Mouse (Mus musculus) Patski (cell line): ENCODE data around the gene Wnt7b. TPM values are rescaled to one million over a fixed set of nuclear protein-coding genes. Genes with fewer than 3 reads are reported as not detected.

ENCODE experiments used
- ATAC-seq: fragments of 100-300 bp; one replicate; pipeline ENCODE4 v1.8.0; 2021
- CTCF ChIA-PET: fragments of 350-600 bp; sonication (Branson Sonifier 250); formaldehyde crosslinking; loops from one replicate; lab custom pipeline; 2022; ENCODE audit warnings: inconsistent platforms; lab: Charles Lee
- POLR2A ChIA-PET: fragments of 350-600 bp; sonication (Branson Sonifier 250); formaldehyde crosslinking; loops from one replicate; lab custom pipeline; 2022; ENCODE audit warnings: antibody characterized with exemption, inconsistent platforms; lab: Charles Lee
- DNase-seq: peaks from one replicate; pipeline ENCODE4 v3.0.0-alpha.2; 2011; ENCODE audit warnings: low read depth, low spot score
- H3K27me3 ChIP-seq: fragments of 371-371 bp; one replicate; pipeline ENCODE4 v1.5.1; 2021
- CTCF ChIP-seq: fragments of 100-300 bp; IDR thresholded peaks from one replicate; pipeline ENCODE4 v1.5.1; 2021
- in situ Hi-C: fragments of 300-500 bp; cut with MboI; formaldehyde crosslinking; loops from 3 replicates; pipeline ENCODE4 v1.11.1; 2018; ENCODE audit warnings: low pct_unique_long_range_greater_than_20kb, mixed read lengths
- polyA plus RNA-seq: library from polyadenylated mRNA; unstranded; gene quantifications from one replicate; pipeline ENCODE4 v1.2.3, GENCODE M21; 2021

Gene Wnt7b
- polyA plus RNA-seq, 1 experiment from 2014 or later, result 133 TPM

DNA sequence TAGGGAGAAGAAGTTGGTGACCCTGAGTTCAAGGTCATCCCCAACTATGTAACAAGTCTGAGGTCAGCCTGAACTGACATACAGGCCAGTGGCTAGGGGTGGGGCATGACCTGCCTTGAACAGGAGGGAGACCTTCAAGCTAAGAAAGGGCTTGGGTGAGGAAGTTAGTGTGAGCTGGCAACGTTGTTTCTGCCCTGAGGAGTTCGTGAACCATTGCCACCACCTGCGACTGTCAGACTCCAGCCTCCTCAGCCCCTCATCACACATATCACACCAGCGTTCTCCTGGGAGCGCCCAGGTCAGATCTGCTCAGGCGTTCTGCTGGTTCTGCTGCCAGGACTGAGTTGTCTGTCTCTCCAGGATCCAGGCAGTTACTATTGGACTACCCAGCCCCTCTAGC is 20.5 kb upstream of the Wnt7b start:
- no peaks in the 10 kb centered on the region for H3K27me3 ChIP-seq
- in situ Hi-C loops, result no loop called here
- no peak for ATAC-seq
- POLR2A ChIA-PET, result interaction anchor here (0.6 to 1.0 kb wide), 2 partner anchors 64 to 146 kb away, joined by 3 read pairs; no protein-coding TSS in a partner anchor
- CTCF ChIA-PET, result interaction anchor here (3.3 kb wide), 1 partner anchor 113 kb away, joined by 7 read pairs; no protein-coding TSS in a partner anchor
- no peak for DNase-seq
- no peak for TF ChIP-seq CTCF

DNA sequence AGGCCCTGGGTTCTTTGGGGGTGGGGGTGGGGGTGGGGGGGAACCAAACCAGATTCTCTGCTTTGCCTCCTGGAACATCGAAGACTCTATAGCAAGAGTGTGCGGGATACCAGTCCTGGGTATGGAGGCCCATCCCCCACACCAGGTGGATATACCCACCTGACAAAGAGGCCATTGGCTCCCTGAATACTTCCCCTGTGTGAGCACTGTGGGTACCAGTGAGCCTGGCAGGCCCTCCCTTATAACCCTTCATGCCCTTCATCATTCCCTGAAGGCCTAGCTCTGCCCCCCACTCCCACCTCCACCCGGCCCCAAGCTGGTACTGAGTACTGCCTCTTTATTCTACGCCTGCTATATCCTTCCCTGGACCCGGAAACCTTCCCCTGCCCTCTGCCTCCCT is 19.7 kb upstream of the Wnt7b start:
- ATAC-seq (no peak), DNase-seq (no peak)
- in situ Hi-C loops, result no loop called here
- POLR2A ChIA-PET, result interaction anchor here (0.6 to 1.0 kb wide), 3 partner anchors 64 to 146 kb away, joined by 3 read pairs; no protein-coding TSS in a partner anchor
- TF ChIP-seq CTCF, result no peak
- CTCF ChIA-PET, result interaction anchor here (1.4 to 3.3 kb wide), 2 partner anchors 108 to 113 kb away, joined by 5 to 7 read pairs; no protein-coding TSS in a partner anchor
- no peaks in the 10 kb centered on the region for H3K27me3 ChIP-seq

DNA sequence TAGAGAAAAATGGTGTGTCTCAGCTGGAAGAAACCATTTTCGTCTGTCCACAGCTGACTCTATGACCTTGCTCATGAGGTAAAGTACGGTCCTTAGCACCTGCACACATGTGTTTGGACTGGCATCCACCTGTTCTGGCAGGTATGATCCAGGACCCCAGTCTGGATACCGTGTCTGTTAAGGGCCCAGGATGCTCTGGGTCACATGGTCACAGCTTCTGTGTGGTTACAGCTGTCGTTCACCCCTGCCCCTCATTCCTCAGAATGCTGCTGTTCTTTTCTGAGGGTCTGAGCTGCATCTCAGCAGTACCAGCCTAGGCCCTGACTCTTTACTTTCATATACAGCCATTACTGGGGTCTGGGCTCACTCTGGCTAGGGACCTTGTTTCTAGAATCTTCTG is 18.9 kb upstream of the Wnt7b start:
- ChIA-PET CTCF (interaction anchor here (1.4 to 3.3 kb wide), 2 partner anchors 109 to 114 kb away, joined by 5 to 7 read pairs; no protein-coding TSS in a partner anchor), POLR2A (interaction anchor here (0.6 to 1.0 kb wide), 2 partner anchors 43 to 108 kb away, joined by 3 to 4 read pairs; no protein-coding TSS in a partner anchor)
- no peak for DNase-seq
- no peak for ATAC-seq
- in situ Hi-C loops, result no loop called here
- no peak for TF ChIP-seq CTCF
- no peaks in the 10 kb centered on the region for H3K27me3 ChIP-seq

DNA sequence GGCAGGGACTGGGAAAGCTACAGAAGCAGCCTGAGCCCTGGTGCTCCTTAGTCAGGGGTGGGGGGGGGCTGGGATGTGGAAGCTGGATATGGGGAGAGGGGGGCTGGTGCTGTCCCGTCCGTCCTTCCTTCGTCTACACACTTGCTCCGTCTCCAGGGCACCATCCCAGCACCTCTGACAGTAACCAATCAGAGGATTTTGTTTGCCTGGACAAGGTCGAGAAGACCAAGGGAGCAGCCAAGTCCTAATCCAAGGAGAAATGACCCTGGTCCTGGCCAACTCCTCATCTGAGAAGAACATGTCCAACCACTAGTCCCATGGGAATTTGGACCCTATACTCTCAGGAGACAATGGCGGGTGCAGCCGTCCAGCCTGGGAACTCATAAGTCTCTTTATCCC is 18.4 kb upstream of the Wnt7b start:
- CTCF ChIA-PET, result interaction anchor here (1.4 to 3.3 kb wide), 2 partner anchors 110 to 115 kb away, joined by 5 to 7 read pairs; no protein-coding TSS in a partner anchor
- no peak for TF ChIP-seq CTCF
- ATAC-seq, result no peak

DNA sequence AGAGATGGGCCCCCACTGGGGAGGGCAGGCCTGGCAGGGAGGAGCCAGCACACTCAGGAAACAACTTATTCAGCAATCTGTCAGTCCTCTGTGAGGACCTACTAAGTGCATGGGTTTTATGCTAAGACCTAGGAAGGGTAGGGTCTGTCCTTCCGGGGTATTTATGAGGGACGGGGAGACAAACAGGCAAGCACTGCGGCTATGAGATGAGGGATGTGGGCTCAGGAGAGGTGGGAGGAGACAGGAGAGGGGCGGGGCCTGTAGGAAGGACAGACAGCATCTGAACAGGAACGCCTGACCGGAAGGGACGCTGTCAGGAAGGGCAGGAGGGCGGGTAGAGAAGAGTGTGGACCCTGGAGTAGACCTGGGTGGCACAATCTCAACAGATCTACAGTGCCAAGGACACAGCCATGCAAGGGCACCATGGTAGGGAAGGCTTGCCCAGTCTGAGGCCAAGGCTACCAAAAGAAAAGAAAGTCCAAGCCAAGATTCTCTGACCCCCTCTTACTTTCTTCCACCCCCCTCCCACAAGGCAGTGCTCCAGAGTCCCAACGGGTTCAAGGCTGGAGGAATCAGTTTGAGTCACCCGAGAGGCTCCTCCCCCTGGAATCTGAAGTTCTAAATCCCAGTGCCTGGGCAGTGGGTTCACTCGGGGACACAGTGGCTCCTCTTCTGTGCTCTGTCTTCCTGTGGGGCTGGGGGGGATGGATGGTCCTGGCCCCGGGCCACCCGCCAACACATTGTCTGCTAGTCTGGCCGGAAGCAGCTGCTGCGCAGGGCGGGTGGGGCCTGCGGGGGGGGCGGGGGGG is 17.8 kb upstream of the Wnt7b start:
- CTCF ChIA-PET, result interaction anchor here (1.9 to 3.3 kb wide), 3 partner anchors 13 to 118 kb away, joined by 7 to 14 read pairs (median 8); no protein-coding TSS in a partner anchor
- H3K27me3 ChIP-seq, result no peaks in the 10 kb centered on the region
- in situ Hi-C loops, result no loop called here
- no peak for TF ChIP-seq CTCF
- DNase-seq, result no peak
- POLR2A ChIA-PET, result no interaction called here
- no peak for ATAC-seq

More for the DNA sequence above, 18.4 kb upstream of the Wnt7b start:
- no peaks in the 10 kb centered on the region for H3K27me3 ChIP-seq
- in situ Hi-C loops, result no loop called here
- POLR2A ChIA-PET, result interaction anchor here (0.6 kb wide), 1 partner anchor 44 kb away, joined by 4 read pairs; no protein-coding TSS in a partner anchor
- DNase-seq, result no peak

DNA sequence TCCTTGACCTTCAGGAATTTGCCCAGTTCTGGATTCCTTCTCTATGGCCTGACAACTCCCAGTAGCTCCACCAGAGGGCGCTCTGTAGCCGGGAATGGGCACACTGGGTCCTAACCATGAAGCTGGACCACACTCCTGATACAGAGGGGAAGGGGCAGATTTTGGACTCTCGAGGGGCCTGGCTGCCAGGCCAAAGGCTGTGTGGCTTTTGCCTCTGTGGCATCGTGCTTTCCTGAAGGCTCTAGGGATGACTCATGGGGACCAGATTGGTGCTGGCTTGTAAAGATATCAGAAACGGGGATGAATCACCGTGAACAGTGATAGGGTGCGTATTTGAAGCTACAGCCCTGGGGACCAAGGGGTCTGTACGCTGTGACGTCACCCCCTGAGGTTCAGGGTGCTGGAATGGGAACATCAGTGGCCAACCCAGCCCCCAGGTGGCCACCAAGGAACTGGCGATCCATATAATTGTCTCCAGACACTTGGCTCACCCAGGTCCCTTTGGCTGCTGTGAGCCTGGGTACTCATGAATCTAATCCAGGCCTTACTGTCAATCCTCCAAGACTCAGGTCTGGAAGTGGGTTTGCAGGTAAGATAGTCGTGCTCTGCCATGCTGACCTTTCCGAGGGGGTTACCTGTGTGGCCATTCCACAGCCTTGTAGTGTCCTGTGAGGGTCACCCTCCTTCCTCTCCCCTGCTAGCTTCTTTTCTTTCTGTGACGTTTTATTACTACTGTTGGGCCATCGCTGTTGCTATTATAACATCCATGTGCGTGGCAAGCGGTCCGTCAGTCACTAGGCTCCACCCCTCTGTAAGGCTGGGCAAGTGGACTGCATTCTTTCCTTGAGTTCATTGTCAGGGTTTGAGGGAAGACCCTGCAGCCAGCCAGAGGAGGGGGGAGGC is 17.0 kb upstream of the Wnt7b start:
- DNase-seq (no peak), ATAC-seq (no peak)
- CTCF ChIA-PET, result interaction anchor here (0.7 to 2.3 kb wide), 11 partner anchors 11 to 272 kb away, joined by 3 to 17 read pairs (median 5); no protein-coding TSS in a partner anchor
- peak; percentile 94 for TF ChIP-seq CTCF
- POLR2A ChIA-PET, result interaction anchor here (0.9 kb wide), 1 partner anchor 111 kb away, joined by 3 read pairs; no protein-coding TSS in a partner anchor
- H3K27me3 ChIP-seq, result no peaks in the 10 kb centered on the region
- in situ Hi-C loops, result no loop called here

DNA sequence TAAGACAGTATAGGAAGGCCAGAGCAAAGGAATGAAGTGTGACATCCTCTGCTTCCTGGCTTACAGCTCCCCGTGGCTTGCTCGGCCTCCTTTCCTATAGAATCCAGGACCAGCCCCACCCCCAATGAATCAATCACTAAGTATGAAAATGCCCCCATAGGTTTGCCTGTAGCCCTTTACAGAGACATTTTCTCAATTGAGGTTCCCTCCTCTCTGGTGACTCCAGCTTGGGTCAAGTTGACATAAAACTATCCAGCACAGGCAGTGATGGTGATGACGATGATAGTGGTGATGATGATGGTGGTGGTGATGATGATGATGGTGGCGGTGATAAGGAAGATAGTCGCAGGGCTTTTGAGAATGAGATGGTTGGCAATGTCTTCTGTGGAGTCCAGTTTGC is 16.2 kb upstream of the Wnt7b start:
- H3K27me3 ChIP-seq, result no peaks in the 10 kb centered on the region
- CTCF ChIA-PET, result interaction anchor here (0.7 to 2.3 kb wide), 13 partner anchors 8 to 272 kb away, joined by 3 to 17 read pairs (median 4); no protein-coding TSS in a partner anchor
- DNase-seq (no peak), ATAC-seq (no peak)
- POLR2A ChIA-PET, result interaction anchor here (0.9 kb wide), 1 partner anchor 112 kb away, joined by 3 read pairs; no protein-coding TSS in a partner anchor
- TF ChIP-seq CTCF, result no peak
- in situ Hi-C loops, result no loop called here

DNA sequence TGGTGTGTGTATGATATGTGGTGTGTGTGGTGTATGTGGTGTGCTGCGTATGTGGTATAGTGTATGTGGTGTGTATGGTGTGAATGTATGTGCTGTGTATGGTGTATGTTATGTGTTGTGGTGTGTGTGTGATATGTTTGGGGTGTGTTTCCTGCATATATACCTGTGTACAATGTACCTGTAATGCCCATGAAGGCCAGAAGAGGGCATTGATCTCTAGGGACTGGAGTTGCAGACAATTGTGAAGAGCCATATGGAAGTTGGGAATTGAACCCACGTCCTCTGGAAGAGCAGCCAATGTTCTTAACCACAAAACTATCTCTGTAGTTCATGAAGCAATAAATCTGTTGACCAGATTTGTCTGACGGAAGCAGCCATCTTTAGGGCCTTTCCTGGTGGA is 15.1 kb upstream of the Wnt7b start:
- ATAC-seq (no peak), DNase-seq (no peak)
- ChIA-PET CTCF (interaction anchor here (1.0 kb wide), 1 partner anchor 101 kb away, joined by 4 read pairs; no protein-coding TSS in a partner anchor), POLR2A (no interaction called here)
- in situ Hi-C loops, result no loop called here
- no peaks in the 10 kb centered on the region for H3K27me3 ChIP-seq
- no peak for TF ChIP-seq CTCF

DNA sequence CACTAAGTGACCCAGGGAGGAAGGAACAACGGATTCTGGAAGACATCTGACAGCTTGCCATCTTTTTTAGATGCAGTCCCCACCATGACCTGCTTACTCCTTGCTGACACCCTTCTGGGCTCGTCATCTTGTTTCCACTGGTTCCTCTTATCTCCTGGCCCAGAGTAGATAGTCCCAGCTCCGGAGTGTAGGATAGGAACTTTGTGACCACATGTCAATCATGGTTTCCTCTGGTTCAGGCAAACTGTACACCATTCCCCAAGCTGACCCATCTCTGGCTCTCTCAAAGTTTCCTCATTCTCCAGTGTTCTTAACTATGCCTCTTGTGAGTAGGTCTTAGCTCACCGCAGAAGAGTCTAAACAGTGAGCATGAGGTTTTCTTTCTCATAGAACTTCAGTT is 10.4 kb upstream of the Wnt7b start:
- POLR2A ChIA-PET, result no interaction called here
- H3K27me3 ChIP-seq, result no peaks in the 10 kb centered on the region
- DNase-seq (no peak), ATAC-seq (no peak)
- no peak for TF ChIP-seq CTCF
- CTCF ChIA-PET, result interaction anchor here (0.9 kb wide), 1 partner anchor 275 kb away, joined by 4 read pairs; no protein-coding TSS in a partner anchor
- in situ Hi-C loops, result no loop called here

DNA sequence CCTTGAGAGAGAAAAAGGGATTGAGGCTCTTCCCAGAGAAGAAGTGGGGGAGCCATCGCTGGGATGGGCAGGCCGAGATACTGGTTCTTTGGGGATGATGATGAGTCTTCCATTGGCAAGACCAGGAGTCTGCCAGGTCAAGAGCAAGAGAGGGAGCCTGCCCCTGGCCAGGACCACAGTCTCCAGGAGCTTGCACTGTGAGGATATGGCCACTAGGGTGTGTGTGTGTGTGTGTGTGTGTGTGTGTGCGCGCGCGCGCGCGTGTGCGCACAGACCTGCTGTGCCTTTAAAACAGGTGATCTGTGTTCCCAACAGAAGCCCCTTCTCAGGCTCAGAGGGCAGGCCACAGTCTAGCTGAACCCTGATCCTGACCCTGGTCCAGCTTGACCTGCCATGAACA is 8.6 kb upstream of the Wnt7b start:
- ATAC-seq (no peak), DNase-seq (no peak)
- no peak for TF ChIP-seq CTCF
- no peaks in the 10 kb centered on the region for H3K27me3 ChIP-seq
- CTCF ChIA-PET, result no interaction called here
- POLR2A ChIA-PET, result no interaction called here
- in situ Hi-C loops, result no loop called here
